In genomic region chr17:50136060-50136459, GRCm38 (mm10) we compare ENCODE assay signal across 10 mouse cellular contexts. TPM values are rescaled to one million over a fixed set of nuclear protein-coding genes. Genes with fewer than 3 reads are reported as not detected.
DNase-seq lines count a peak whose midpoint lies in the region; ATAC-seq and TF ChIP-seq lines count a peak whose summit lies in the region.
"Had no signal": no experiment of that assay in that cellular context is flagged by ENCODE, and none has a peak within 500 bp of the region (broad histone marks: within the 10 kb centered on the region; RNA-seq: fewer than 3 reads in every experiment).

No protein-coding gene starts in this region.

- ATAC-seq in embryonic facial prominence, embryonic 14.5 days (ENCODE audit: low read depth), result no peak; the same call in 1 of the 2 replicates
- peak; percentile 96 for ATAC-seq in inflammation-experienced regulatory T-cells, adult 6 months
- peak; percentile 87 for ATAC-seq in lung, embryonic 16.5 days (ENCODE audit: low read depth)

- H3K27ac ChIP-seq in embryonic facial prominence, embryonic 14.5 days (replicated peaks; ENCODE audit: low read depth, low read length), result no peak overlapping the region
- H3K27ac ChIP-seq in embryonic facial prominence, embryonic 10.5 days (replicated peaks), result no peak overlapping the region
- peak overlapping the region; percentile 54 for H3K27ac ChIP-seq in lung, embryonic 16.5 days (ENCODE audit: low read length)
- no peak overlapping the region for H3K27ac ChIP-seq in thymus, adult 2 months (ENCODE audit: control insufficient read depth, insufficient read depth, low read length)
- H3K27ac ChIP-seq: embryonic facial prominence, embryonic 15.5 days; neural tube, embryonic 12.5 days had no signal

- WGBS in embryonic facial prominence, embryonic 14.5 days, result 59% methylated on average over 9 of the region's 9 CpGs
- WGBS in embryonic facial prominence, embryonic 10.5 days, result 88% methylated on average over 9 of the region's 9 CpGs
- WGBS in lung, embryonic 16.5 days, result 38% methylated on average over 9 of the region's 9 CpGs
- WGBS in thymus, adult 2 months, result 8% methylated on average over 9 of the region's 9 CpGs

- DNase-seq in embryonic facial prominence, embryonic 14.5 days (ENCODE audit: low spot score), result peak; percentile 28
- no peak for DNase-seq in embryonic facial prominence, embryonic 10.5 days (ENCODE audit: low spot score)
- peak; percentile 37 for DNase-seq in adrenal gland, postnatal 25 days
- peak; percentile 75 for DNase-seq in thymus, adult 2 months
- no peak for DNase-seq in testis, postnatal 14 days (ENCODE audit: low spot score)
- DNase-seq in layer of hippocampus, adult 8-10 months (ENCODE audit: low spot score in 2 of 2), result no peak

- no peak overlapping the region for H3K4me3 ChIP-seq in embryonic facial prominence, embryonic 14.5 days (ENCODE audit: low read depth, low read length)
- H3K4me3 ChIP-seq in embryonic facial prominence, embryonic 10.5 days, result no peak overlapping the region
- no peak overlapping the region for H3K4me3 ChIP-seq in lung, embryonic 16.5 days (ENCODE audit: low read length)
- no peak overlapping the region for H3K4me3 ChIP-seq in thymus, adult 2 months (ENCODE audit: control insufficient read depth, insufficient read depth, low read length)
- H3K4me3 ChIP-seq: embryonic facial prominence, embryonic 15.5 days; neural tube, embryonic 12.5 days had no signal

- no peak for TF ChIP-seq POLR2A in thymus, adult 2 months (IDR thresholded peaks at IDR 0.05; ENCODE audit: control insufficient read depth, extremely low read depth, insufficient read depth, low read length, poor library complexity)

- H3K4me2 ChIP-seq in embryonic facial prominence, embryonic 14.5 days (ENCODE audit: low read depth, low read length), result no peak overlapping the region
- H3K4me2 ChIP-seq in lung, embryonic 16.5 days (ENCODE audit: low read depth, low read length), result no peak overlapping the region
- H3K4me2 ChIP-seq: embryonic facial prominence, embryonic 15.5 days; neural tube, embryonic 12.5 days had no signal

- no peaks in the 10 kb centered on the region for H3K27me3 ChIP-seq in embryonic facial prominence, embryonic 14.5 days (replicated peaks; ENCODE audit: control insufficient read depth, insufficient read depth, low read length)
- no peaks in the 10 kb centered on the region for H3K27me3 ChIP-seq in embryonic facial prominence, embryonic 10.5 days (replicated peaks; ENCODE audit: low read depth, poor library complexity, severe bottlenecking)
- H3K27me3 ChIP-seq in lung, embryonic 16.5 days (ENCODE audit: control insufficient read depth, insufficient read depth, low read depth, low read length), result no peaks in the 10 kb centered on the region
- H3K27me3 ChIP-seq in thymus, adult 2 months (ENCODE audit: control insufficient read depth, insufficient read depth, low read length), result no peaks in the 10 kb centered on the region
- H3K27me3 ChIP-seq: embryonic facial prominence, embryonic 15.5 days; neural tube, embryonic 12.5 days had no signal

- no peaks in the 10 kb centered on the region for H3K36me3 ChIP-seq in embryonic facial prominence, embryonic 14.5 days (ENCODE audit: control insufficient read depth, insufficient read depth, low read length)
- H3K36me3 ChIP-seq in embryonic facial prominence, embryonic 10.5 days (replicated peaks), result no peaks in the 10 kb centered on the region
- H3K36me3 ChIP-seq in lung, embryonic 16.5 days (ENCODE audit: control insufficient read depth, insufficient read depth, low read length), result no peaks in the 10 kb centered on the region
- H3K36me3 ChIP-seq in thymus, adult 2 months (ENCODE audit: control insufficient read depth, insufficient read depth, low read length), result no peaks in the 10 kb centered on the region
- H3K36me3 ChIP-seq: embryonic facial prominence, embryonic 15.5 days; neural tube, embryonic 12.5 days had no signal

- no peak overlapping the region for H3K9ac ChIP-seq in embryonic facial prominence, embryonic 14.5 days (ENCODE audit: low read depth, low read length)
- no peak overlapping the region for H3K9ac ChIP-seq in lung, embryonic 16.5 days (ENCODE audit: low read length)
- H3K9ac ChIP-seq: embryonic facial prominence, embryonic 15.5 days; neural tube, embryonic 12.5 days had no signal

- no peaks in the 10 kb centered on the region for H3K9me3 ChIP-seq in embryonic facial prominence, embryonic 14.5 days (ENCODE audit: control insufficient read depth, low read length)
- no peaks in the 10 kb centered on the region for H3K9me3 ChIP-seq in embryonic facial prominence, embryonic 10.5 days
- no peaks in the 10 kb centered on the region for H3K9me3 ChIP-seq in lung, embryonic 16.5 days (ENCODE audit: control insufficient read depth, low read length)
- H3K9me3 ChIP-seq: embryonic facial prominence, embryonic 15.5 days; neural tube, embryonic 12.5 days had no signal

- TF ChIP-seq CTCF in thymus, adult 2 months (IDR thresholded peaks at IDR 0.05; ENCODE audit: borderline replicate concordance, control insufficient read depth, extremely low read depth, insufficient read depth, low read length, poor library complexity), result no peak

- H3K4me1 ChIP-seq in embryonic facial prominence, embryonic 14.5 days (ENCODE audit: control insufficient read depth, insufficient read depth, low read length), result no peaks in the 10 kb centered on the region
- peaks cover 11% of the 10 kb centered on the region for H3K4me1 ChIP-seq in embryonic facial prominence, embryonic 10.5 days
- peaks cover 13% of the 10 kb centered on the region; the same call in 1 of the 2 replicates for H3K4me1 ChIP-seq in lung, embryonic 16.5 days (replicated peaks; ENCODE audit: control insufficient read depth, insufficient read depth, low read length)
- peaks cover 18% of the 10 kb centered on the region for H3K4me1 ChIP-seq in thymus, adult 2 months (replicated peaks; ENCODE audit: control insufficient read depth, insufficient read depth, low read length)
- H3K4me1 ChIP-seq: neural tube, embryonic 12.5 days had no signal

RNA-seq across cellular contexts. Expression of gene Rftn1, which starts 54.4 kb away (rescaled TPM):
- polyA plus RNA-seq in embryonic facial prominence, embryonic 14.5 days (2014; fragmentation: Nextera tagmentation; extraction: Ambion mirVana), result 14.4 and 15.5 TPM in 2 replicates
- 4.4 and 6.6 TPM in 2 replicates for polyA plus RNA-seq in embryonic facial prominence, embryonic 10.5 days (2016; fragmentation: Nextera tagmentation; extraction: Ambion mirVana)
- 7.7 and 11.4 TPM in 2 replicates for total RNA-seq in adrenal gland, postnatal 25 days (2021)
- 10 to 100 TPM; 22.7 to 31.1 (median 30.9) TPM for polyA plus RNA-seq in inflammation-experienced regulatory T-cells, adult 6 months (2017; shearing (Covaris generic))
- 18.2 and 21.0 TPM in 2 replicates for polyA plus RNA-seq in lung, embryonic 16.5 days (2015; fragmentation: Nextera tagmentation; extraction: Ambion mirVana)
- 102 and 163 TPM in 2 replicates for polyA plus RNA-seq in thymus, adult 2 months (2012; rRNA removed)
- 10 to 100 TPM; 14.8 to 18.7 (median 16.8) TPM for total RNA-seq in layer of hippocampus, adult 8-10 months (2022)

Comparison
In these comparisons a context has a peak if more than half of its experiments do, and no peak if none do; other contexts are left out.
1. DNase-seq: peak in embryonic facial prominence, embryonic 14.5 days (single experiment), adrenal gland, postnatal 25 days (single experiment) and thymus, adult 2 months (single experiment); none in embryonic facial prominence, embryonic 10.5 days (single experiment), testis, postnatal 14 days (single experiment) and layer of hippocampus, adult 8-10 months (0 of 2).